Mouse (Mus musculus) myocyte (in vitro differentiated cells): ENCODE measurements around the gene Mfsd11. TPM values are rescaled to one million over a fixed set of nuclear protein-coding genes. Genes with fewer than 3 reads are reported as not detected.

ENCODE experiments used
- H3K27me3 ChIP-seq: one replicate; pipeline ENCODE4 v1.6.1; 2011; ENCODE audit not compliant: control insufficient read depth, insufficient read depth, insufficient read length
- H3K36me3 ChIP-seq: one replicate; pipeline ENCODE4 v1.6.1; 2011; ENCODE audit not compliant: control insufficient read depth, insufficient read depth
- H3K4me2 ChIP-seq: one replicate; pipeline ENCODE4 v1.6.1; 2011; ENCODE audit warnings: low read depth, control low read depth
- H3K4me3 ChIP-seq: one replicate; pipeline ENCODE4 v1.5.1; 2011; ENCODE audit warnings: mild to moderate bottlenecking, control low read depth, moderate library complexity
- H3K79me2 ChIP-seq: one replicate; pipeline ENCODE4 v1.6.1; 2011; ENCODE audit not compliant: control insufficient read depth, insufficient read depth
- H3ac ChIP-seq: one replicate; pipeline ENCODE4 v1.6.1; 2011; ENCODE audit not compliant: control insufficient read depth, insufficient read length
- CEBPB ChIP-seq: IDR thresholded peaks from 2 replicates; pipeline ENCODE4 v1.6.1; 2011; ENCODE audit warnings: mild to moderate bottlenecking, moderate library complexity; ENCODE audit not compliant: poor library complexity, insufficient read depth, severe bottlenecking
- E2F4 ChIP-seq: IDR thresholded peaks from one replicate; pipeline ENCODE4 v1.6.1; 2011; ENCODE audit warnings: mild to moderate bottlenecking, control low read depth, moderate library complexity; ENCODE audit not compliant: insufficient read depth
- MAX ChIP-seq: IDR thresholded peaks from one replicate; pipeline ENCODE4 v1.6.1; 2011; ENCODE audit warnings: low read depth, mild to moderate bottlenecking, control low read depth
- MYOD1 ChIP-seq, 3 experiments: IDR thresholded peaks; one replicate each; pipeline ENCODE4 v1.6.1; 2011; ENCODE audit warnings: control low read depth in 2 of 3, low read depth in 2 of 3, mild to moderate bottlenecking in 2 of 3, moderate library complexity in 1 of 3; ENCODE audit not compliant: insufficient read length in 2 of 3, control insufficient read depth in 1 of 3
- MYOG ChIP-seq, 3 experiments: IDR thresholded peaks; one replicate each; pipeline ENCODE4 v1.6.1; 2011; ENCODE audit warnings: control low read depth in 2 of 3, low read depth in 2 of 3, mild to moderate bottlenecking in 2 of 3; ENCODE audit not compliant: insufficient read length in 2 of 3, control insufficient read depth in 1 of 3, insufficient read depth in 1 of 3
- POLR2A ChIP-seq: IDR thresholded peaks from one replicate; pipeline ENCODE4 v1.6.1; 2011; ENCODE audit warnings: low read depth, mild to moderate bottlenecking, control low read depth, moderate library complexity; ENCODE audit not compliant: insufficient read length
- POLR2AphosphoS2 ChIP-seq: IDR thresholded peaks from one replicate; pipeline ENCODE4 v1.6.1; 2011; ENCODE audit warnings: low read depth, control low read depth; ENCODE audit not compliant: insufficient read length
- REST ChIP-seq: IDR thresholded peaks from one replicate; pipeline ENCODE4 v1.6.1; 2011; ENCODE audit warnings: mild to moderate bottlenecking, control low read depth, moderate library complexity; ENCODE audit not compliant: insufficient read depth, insufficient read length
- SRF ChIP-seq: IDR thresholded peaks from one replicate; pipeline ENCODE4 v1.6.1; 2011; ENCODE audit warnings: low read depth; ENCODE audit not compliant: control insufficient read depth, insufficient read length
- TCF12 ChIP-seq: IDR thresholded peaks from one replicate; pipeline ENCODE4 v1.6.1; 2011; ENCODE audit warnings: mild to moderate bottlenecking, control low read depth; ENCODE audit not compliant: poor library complexity, insufficient read depth, severe bottlenecking
- TCF3 ChIP-seq: IDR thresholded peaks from one replicate; pipeline ENCODE4 v1.6.1; 2011; ENCODE audit warnings: low read depth, control low read depth; ENCODE audit not compliant: insufficient read length
- USF1 ChIP-seq: IDR thresholded peaks from one replicate; pipeline ENCODE4 v1.6.1; 2011; ENCODE audit warnings: low read depth, mild to moderate bottlenecking, control low read depth, moderate library complexity
- polyA plus RNA-seq: library from polyadenylated mRNA; unstranded; fragments of >200 nt; fragmentation: generic; extraction: Trizol; gene quantifications from one replicate; pipeline ENCODE4 v1.2.1, GENCODE M21; 2012; ENCODE audit warnings: missing spikeins

Mfsd11 gene
- polyA plus RNA-seq, 1 experiment, result 40.0 TPM

DNA sequence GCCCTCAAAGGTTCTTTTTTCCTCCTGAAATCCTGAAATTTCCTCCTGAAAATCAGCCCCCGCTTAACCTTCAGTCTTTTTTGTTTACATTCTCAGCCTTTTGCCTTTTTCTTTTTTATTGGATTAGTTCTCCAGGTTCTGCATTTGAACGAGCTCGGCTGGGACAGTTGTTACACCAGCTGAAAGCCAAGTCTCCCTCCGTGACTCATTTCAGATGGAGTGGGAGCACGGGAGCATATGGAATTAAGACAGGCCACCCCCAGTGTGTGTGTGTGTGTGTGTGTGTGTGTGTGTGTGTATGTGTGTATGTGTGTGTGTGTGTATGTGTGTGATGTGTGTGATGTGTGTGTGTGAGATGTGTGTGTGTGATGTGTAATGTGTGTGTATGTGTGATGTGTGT is 29.2 kb downstream of the Mfsd11 start:
- H3K4me3 ChIP-seq, result no peak overlapping the region
- no peaks in the 10 kb centered on the region for H3K36me3 ChIP-seq
- no peak overlapping the region for H3ac ChIP-seq
- no peak for TF ChIP-seq MAX
- no peak for TF ChIP-seq E2F4
- TF ChIP-seq TCF3, result no peak
- TF ChIP-seq SRF, result no peak
- TF ChIP-seq REST, result no peak
- TF ChIP-seq TCF12, result no peak
- no peak for TF ChIP-seq MYOG (IDR thresholded peaks at IDR 0.05; ENCODE audit: control insufficient read depth in 1 of 3, insufficient read depth in 1 of 3, insufficient read length in 2 of 3, low read depth in 2 of 3)
- no peak for TF ChIP-seq USF1
- TF ChIP-seq POLR2AphosphoS2, result no peak
- no peak for TF ChIP-seq POLR2A
- no peak for TF ChIP-seq MYOD1 (IDR thresholded peaks at IDR 0.05; ENCODE audit: control insufficient read depth in 1 of 3, insufficient read length in 2 of 3, low read depth in 2 of 3)
- no peak overlapping the region for H3K4me2 ChIP-seq
- no peaks in the 10 kb centered on the region for H3K27me3 ChIP-seq
- no peaks in the 10 kb centered on the region for H3K79me2 ChIP-seq

DNA sequence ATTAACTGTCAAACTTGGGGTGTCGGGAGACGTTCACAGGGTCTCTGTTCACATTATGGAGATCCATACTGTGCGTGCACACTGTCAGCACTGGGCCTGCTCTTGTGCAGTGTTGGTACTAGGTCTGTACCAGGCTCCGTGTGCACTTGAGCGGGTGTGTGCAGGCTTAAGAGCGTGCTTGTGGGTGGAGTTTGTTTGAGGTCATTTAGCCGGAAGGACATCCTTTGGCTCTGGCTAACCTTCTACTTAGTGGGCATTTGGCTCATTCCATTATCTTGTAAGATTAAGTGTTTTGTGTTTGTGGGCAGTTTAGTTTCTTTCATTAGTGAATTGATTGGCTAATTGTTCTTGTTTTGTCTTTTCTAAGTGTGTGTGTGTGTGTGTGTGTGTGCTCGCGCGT is 30.2 kb downstream of the Mfsd11 start:
- peaks cover 8% of the 10 kb centered on the region for H3K27me3 ChIP-seq
- H3K36me3 ChIP-seq, result no peaks in the 10 kb centered on the region
- H3K4me2 ChIP-seq, result no peak overlapping the region
- TF ChIP-seq TCF12 (no peak), MYOG (IDR thresholded peaks at IDR 0.05; ENCODE audit: control insufficient read depth in 1 of 3, insufficient read depth in 1 of 3, insufficient read length in 2 of 3, low read depth in 2 of 3) (no peak), CEBPB (no peak), USF1 (no peak), POLR2AphosphoS2 (no peak), POLR2A (no peak), MAX (no peak)
- no peaks in the 10 kb centered on the region for H3K79me2 ChIP-seq
- H3K4me3 ChIP-seq, result no peak overlapping the region
- no peak overlapping the region for H3ac ChIP-seq

DNA sequence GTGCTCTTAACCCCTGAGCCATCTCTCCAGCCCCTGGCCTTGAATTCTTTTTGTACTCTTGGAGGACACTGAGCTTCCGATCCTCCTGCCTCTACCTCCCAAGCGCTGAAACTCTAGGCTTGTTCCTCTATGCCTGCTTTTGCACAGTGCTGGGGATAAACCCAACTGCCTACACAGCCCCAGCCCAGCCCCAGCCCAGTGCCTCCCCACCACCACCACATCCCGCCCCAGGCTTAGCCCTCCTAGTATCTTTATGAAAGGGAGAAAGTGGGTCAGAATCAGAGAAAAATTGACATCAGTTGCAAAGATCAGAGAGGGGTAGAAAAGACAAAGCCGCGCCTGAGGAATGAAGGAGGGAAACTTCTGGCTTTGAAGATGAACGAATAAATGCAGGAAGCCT is 31.8 kb downstream of the Mfsd11 start:
- Histone ChIP-seq H3K4me2 (no peak overlapping the region), H3K79me2 (no peaks in the 10 kb centered on the region), H3ac (no peak overlapping the region), H3K4me3 (no peak overlapping the region), H3K27me3 (peaks cover 21% of the 10 kb centered on the region), H3K36me3 (no peaks in the 10 kb centered on the region)
- TF ChIP-seq POLR2AphosphoS2, result no peak
- no peak for TF ChIP-seq CEBPB
- no peak for TF ChIP-seq USF1
- no peak for TF ChIP-seq SRF
- TF ChIP-seq TCF12, result no peak
- TF ChIP-seq E2F4, result no peak
- no peak for TF ChIP-seq MAX
- TF ChIP-seq MYOG (IDR thresholded peaks at IDR 0.05; ENCODE audit: control insufficient read depth in 1 of 3, insufficient read depth in 1 of 3, insufficient read length in 2 of 3, low read depth in 2 of 3), result no peak
- TF ChIP-seq MYOD1 (IDR thresholded peaks at IDR 0.05; ENCODE audit: control insufficient read depth in 1 of 3, insufficient read length in 2 of 3, low read depth in 2 of 3), result no peak
- no peak for TF ChIP-seq TCF3
- no peak for TF ChIP-seq REST
- TF ChIP-seq POLR2A, result no peak

GRCm38 (mm10) chr11:116885275-116886151 is 33.3 kb downstream of the Mfsd11 start:
- H3K4me3 ChIP-seq, result no peak overlapping the region
- TF ChIP-seq USF1, result peak; percentile 31
- TF ChIP-seq TCF12, result no peak
- no peak for TF ChIP-seq TCF3
- TF ChIP-seq MAX, result no peak
- no peak for TF ChIP-seq MYOG (IDR thresholded peaks at IDR 0.05; ENCODE audit: control insufficient read depth in 1 of 3, insufficient read depth in 1 of 3, insufficient read length in 2 of 3, low read depth in 2 of 3)
- no peak for TF ChIP-seq CEBPB

DNA sequence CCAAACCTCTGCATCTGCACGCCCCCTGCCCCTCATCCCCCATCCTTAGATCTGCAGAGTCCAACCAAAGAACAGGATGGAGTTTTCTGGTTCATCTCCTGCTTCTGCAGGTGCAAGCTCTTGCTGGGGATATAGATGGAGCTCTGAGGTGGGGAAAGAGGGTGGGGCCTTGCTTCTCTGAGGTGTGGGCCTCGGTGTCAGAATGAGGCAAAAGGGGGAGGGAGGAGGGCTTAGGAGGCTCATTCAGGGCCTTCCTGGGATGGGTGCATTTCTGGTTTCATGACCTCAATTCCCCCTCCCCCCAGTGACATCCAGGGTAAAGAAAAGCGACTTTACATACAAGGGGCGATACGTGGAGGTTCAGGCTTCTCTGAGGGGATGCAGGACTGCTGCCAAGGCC is 34.9 kb downstream of the Mfsd11 start:
- TF ChIP-seq MAX (no peak), MYOG (IDR thresholded peaks at IDR 0.05; ENCODE audit: control insufficient read depth in 1 of 3, insufficient read depth in 1 of 3, insufficient read length in 2 of 3, low read depth in 2 of 3) (no peak), E2F4 (no peak), CEBPB (no peak), MYOD1 (IDR thresholded peaks at IDR 0.05; ENCODE audit: control insufficient read depth in 1 of 3, insufficient read length in 2 of 3, low read depth in 2 of 3) (no peak)
- no peak overlapping the region for H3K4me3 ChIP-seq
- no peaks in the 10 kb centered on the region for H3K36me3 ChIP-seq
- H3K27me3 ChIP-seq, result peaks cover 36% of the 10 kb centered on the region
- no peak overlapping the region for H3K4me2 ChIP-seq
- H3K79me2 ChIP-seq, result no peaks in the 10 kb centered on the region
- H3ac ChIP-seq, result no peak overlapping the region

More at GRCm38 (mm10) chr11:116885275-116886151, 33.3 kb downstream of the Mfsd11 start:
- no peaks in the 10 kb centered on the region for H3K79me2 ChIP-seq
- H3K27me3 ChIP-seq, result peaks cover 33% of the 10 kb centered on the region
- no peaks in the 10 kb centered on the region for H3K36me3 ChIP-seq
- H3ac ChIP-seq, result no peak overlapping the region
- H3K4me2 ChIP-seq, result no peak overlapping the region
